ENCODE assay signal across 8 mouse cellular contexts in genomic region chr3:103790346-103791145, GRCm38 (mm10). TPM values are rescaled to one million over a fixed set of nuclear protein-coding genes. Genes with fewer than 3 reads are reported as not detected.
A peak's percentile ranks its signal among the peaks of the same experiment; 100 is the strongest.
DNase-seq lines count a peak whose midpoint lies in the region; ATAC-seq and TF ChIP-seq lines count a peak whose summit lies in the region.

No protein-coding gene starts in this region.

- H3K4me1 ChIP-seq in bone marrow macrophage, adult 2 months (ENCODE audit: control insufficient read depth, insufficient read depth, low read length) = peaks cover 38% of the 10 kb centered on the region
- peaks cover 21% of the 10 kb centered on the region for H3K4me1 ChIP-seq in forebrain, embryonic 12.5 days
- H3K4me1 ChIP-seq in intestine, embryonic 14.5 days (replicated peaks; ENCODE audit: control insufficient read depth, insufficient read depth, low read length) = peaks cover 17% of the 10 kb centered on the region

- H3K9ac ChIP-seq in forebrain, embryonic 12.5 days = peak overlapping the region; percentile 96
- H3K9ac ChIP-seq in intestine, embryonic 14.5 days (ENCODE audit: low read length) = peak overlapping the region; percentile 90

- peaks cover 3% of the 10 kb centered on the region; the same call in 1 of the 2 replicates for H3K27me3 ChIP-seq in forebrain, embryonic 12.5 days
- 0 out of 2 replicates have a peak, but pooled peaks cover 3% of the 10 kb centered on the region for H3K27me3 ChIP-seq in intestine, embryonic 14.5 days (replicated peaks; ENCODE audit: control insufficient read depth, insufficient read depth, low read length)
- no peaks in the 10 kb centered on the region; the same call in 1 of the 2 replicates for H3K27me3 ChIP-seq in splenic B cell, adult 2 months (ENCODE audit: control insufficient read depth, insufficient read depth, low read length, poor library complexity, severe bottlenecking)

- TF ChIP-seq CTCF in bone marrow macrophage, adult 2 months (IDR thresholded peaks at IDR 0.05; ENCODE audit: low read depth, low read length) = no peak

- no peaks in the 10 kb centered on the region for H3K9me3 ChIP-seq in forebrain, embryonic 12.5 days
- no peaks in the 10 kb centered on the region for H3K9me3 ChIP-seq in intestine, embryonic 14.5 days (ENCODE audit: control insufficient read depth, low read length)

- H3K27ac ChIP-seq in bone marrow macrophage, adult 2 months (ENCODE audit: insufficient read depth, low read depth, low read length) = peak overlapping the region; percentile 69
- peak overlapping the region; percentile 90 for H3K27ac ChIP-seq in forebrain, embryonic 12.5 days
- H3K27ac ChIP-seq in intestine, embryonic 14.5 days (ENCODE audit: low read depth) = peak overlapping the region; percentile 83

- no peaks in the 10 kb centered on the region for H3K36me3 ChIP-seq in forebrain, embryonic 12.5 days (replicated peaks)
- no peaks in the 10 kb centered on the region for H3K36me3 ChIP-seq in intestine, embryonic 14.5 days (ENCODE audit: control insufficient read depth, insufficient read depth, low read length)
- H3K36me3 ChIP-seq in splenic B cell, adult 2 months (ENCODE audit: control insufficient read depth, insufficient read depth, low read length, poor library complexity, severe bottlenecking) = no peaks in the 10 kb centered on the region

- peak; percentile 36 for ATAC-seq in frontal cortex, adult (ENCODE audit: low TSS enrichment)
- peak; percentile 79 for ATAC-seq in forebrain, embryonic 12.5 days (ENCODE audit: low FRiP score)
- ATAC-seq in intestine, embryonic 14.5 days (replicated peaks; ENCODE audit: low FRiP score, low TSS enrichment, low read depth) = peak; percentile 84

- no peak for TF ChIP-seq POLR2A in bone marrow macrophage, adult 2 months (IDR thresholded peaks at IDR 0.05; ENCODE audit: borderline replicate concordance, low read depth, low read length)

- H3K4me2 ChIP-seq in forebrain, embryonic 12.5 days = peak overlapping the region; percentile 91
- H3K4me2 ChIP-seq in intestine, embryonic 14.5 days (ENCODE audit: low read length) = peak overlapping the region; percentile 86

- no peak for DNase-seq in frontal cortex, postnatal 25 days (ENCODE audit: low spot score in 2 of 2)
- peak; percentile 75 for DNase-seq in A20 (ENCODE audit: low read depth, low spot score)
- DNase-seq in intestine, embryonic 14.5 days (ENCODE audit: low spot score) = peak; percentile 82
- DNase-seq in lung, postnatal 10 days = peak; percentile 40
- peak; percentile 36 for DNase-seq in splenic B cell, adult 2 months (ENCODE audit: low read depth, low spot score)

- H3K4me3 ChIP-seq in bone marrow macrophage, adult 2 months (ENCODE audit: insufficient read depth, low read length) = peak overlapping the region; percentile 94
- H3K4me3 ChIP-seq in forebrain, embryonic 12.5 days (replicated peaks) = peak overlapping the region; percentile 97
- peak overlapping the region; percentile 86 for H3K4me3 ChIP-seq in intestine, embryonic 14.5 days (ENCODE audit: low read depth, low read length)

- under 1% methylated on average over 41 of the region's 61 CpGs for WGBS in forebrain, embryonic 12.5 days
- under 1% methylated on average over 59 of the region's 61 CpGs for WGBS in intestine, embryonic 14.5 days

RNA-seq across cellular contexts. Expression of gene Hipk1, which starts 0.8 kb away (rescaled TPM):
- 63.3 and 82.6 TPM in 2 replicates for polyA plus RNA-seq in bone marrow macrophage, adult 2 months (2012; ENCODE audit: insufficient read depth, insufficient read length, missing spikeins)
- 18.2 and 18.5 TPM in 2 replicates for polyA plus RNA-seq in forebrain, embryonic 12.5 days (2016; fragmentation: Nextera tagmentation; extraction: Ambion mirVana)
- 14.4 and 15.8 TPM in 2 replicates for polyA plus RNA-seq in intestine, embryonic 14.5 days (2014; fragmentation: Nextera tagmentation; extraction: Ambion mirVana)

RNA-seq across cellular contexts. Expression of gene Dclre1b, which starts 18.7 kb away (rescaled TPM):
- polyA plus RNA-seq in bone marrow macrophage, adult 2 months (2012; ENCODE audit: insufficient read depth, insufficient read length, missing spikeins) = 17.5 and 19.1 TPM in 2 replicates
- 29.7 and 32.4 TPM in 2 replicates for polyA plus RNA-seq in forebrain, embryonic 12.5 days (2016; fragmentation: Nextera tagmentation; extraction: Ambion mirVana)
- polyA plus RNA-seq in intestine, embryonic 14.5 days (2014; fragmentation: Nextera tagmentation; extraction: Ambion mirVana) = 23.9 and 34.2 TPM in 2 replicates

RNA-seq across cellular contexts. Expression of gene Ap4b1, which starts 18.8 kb away (rescaled TPM):
- polyA plus RNA-seq in bone marrow macrophage, adult 2 months (2012; ENCODE audit: insufficient read depth, insufficient read length, missing spikeins) = 8.4 and 11.7 TPM in 2 replicates
- polyA plus RNA-seq in forebrain, embryonic 12.5 days (2016; fragmentation: Nextera tagmentation; extraction: Ambion mirVana) = 23.7 and 23.9 TPM in 2 replicates
- 19.9 and 21.4 TPM in 2 replicates for polyA plus RNA-seq in intestine, embryonic 14.5 days (2014; fragmentation: Nextera tagmentation; extraction: Ambion mirVana)

RNA-seq across cellular contexts. Expression of gene Gm43064, which starts 18.8 kb away (rescaled TPM):
- not detected in 2 replicates for polyA plus RNA-seq in bone marrow macrophage, adult 2 months (2012; ENCODE audit: insufficient read depth, insufficient read length, missing spikeins)
- 0.10 TPM in 1 of 2 replicates, not detected in the other for polyA plus RNA-seq in forebrain, embryonic 12.5 days (2016; fragmentation: Nextera tagmentation; extraction: Ambion mirVana)
- 0.44 and 0.55 TPM in 2 replicates for polyA plus RNA-seq in intestine, embryonic 14.5 days (2014; fragmentation: Nextera tagmentation; extraction: Ambion mirVana)

RNA-seq across cellular contexts. Expression of gene Bcl2l15, which starts 41.9 kb away (rescaled TPM):
- polyA plus RNA-seq in bone marrow macrophage, adult 2 months (2012; ENCODE audit: insufficient read depth, insufficient read length, missing spikeins) = not detected in 2 replicates
- 0.28 and 0.42 TPM in 2 replicates for polyA plus RNA-seq in forebrain, embryonic 12.5 days (2016; fragmentation: Nextera tagmentation; extraction: Ambion mirVana)
- 0.13 and 0.38 TPM in 2 replicates for polyA plus RNA-seq in intestine, embryonic 14.5 days (2014; fragmentation: Nextera tagmentation; extraction: Ambion mirVana)

Comparison
In these comparisons a context has a peak if more than half of its experiments do, and no peak if none do; other contexts are left out.
1. DNase-seq: peak in A20 (single experiment), intestine, embryonic 14.5 days (single experiment), lung, postnatal 10 days (single experiment) and splenic B cell, adult 2 months (single experiment); none in frontal cortex, postnatal 25 days (0 of 2).
2. Peak in every context shown above with its lines, with median percentiles within 50 percentile points of each other: ATAC-seq, H3K27ac ChIP-seq and H3K4me3 ChIP-seq.